Mouse (Mus musculus) layer of hippocampus, adult 18-20 months (tissue): ENCODE measurements around the gene Sept9. TPM values are rescaled to one million over a fixed set of nuclear protein-coding genes. Genes with fewer than 3 reads are reported as not detected.
A peak's percentile ranks its signal among the peaks of the same experiment; 100 is the strongest.

Experiments
- DNase-seq, 2 experiments: peaks; one replicate each; pipeline ENCODE4 v3.0.0; 2022; ENCODE audit warnings: low spot score in 2 of 2
- total RNA-seq, 2 experiments: library from RNA; stranded (reverse); gene quantifications; 2 replicates each; pipeline ENCODE4 v1.2.3; 2021

Gene Sept9
- total RNA-seq, 2 experiments from 2014 or later: 121 to 122 TPM

DNA sequence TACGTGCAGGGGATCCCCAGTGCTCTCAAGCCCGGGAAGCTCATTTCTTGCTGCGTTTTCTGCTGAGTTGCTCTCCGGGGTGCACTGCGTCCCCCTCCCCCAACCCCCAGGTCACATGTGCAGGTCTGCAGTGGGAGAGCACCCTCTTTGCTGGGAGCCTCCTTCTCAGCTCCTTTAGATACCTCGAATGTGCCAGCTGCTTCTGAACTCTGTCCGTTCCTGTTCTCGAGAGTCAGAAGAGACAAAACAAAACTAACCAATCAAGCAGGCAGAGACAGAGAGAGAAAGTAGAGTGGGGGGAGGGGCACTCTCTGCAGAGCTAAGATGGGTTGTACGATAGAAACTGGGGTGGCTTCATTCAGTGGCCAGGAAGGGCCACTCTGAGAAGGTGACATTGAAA, 195.8 kb downstream of the Sept9 start:
- peak in 1 of 2 experiments; percentile 47 for DNase-seq

GRCm38 (mm10) chr11:117396929-117397328, 197.5 kb downstream of the Sept9 start:
- no peak for DNase-seq

- DNase-seq: no peak
Observed at GRCm38 (mm10) chr11:117397755-117398154, 198.3 kb downstream of the Sept9 start.

- DNase-seq: no peak
Observed at GRCm38 (mm10) chr11:117398191-117398590, 198.7 kb downstream of the Sept9 start.

GRCm38 (mm10) chr11:117401583-117402367, 202.3 kb downstream of the Sept9 start:
- no peak for DNase-seq

GRCm38 (mm10) chr11:117402550-117402949, 203.1 kb downstream of the Sept9 start:
- no peak for DNase-seq

GRCm38 (mm10) chr11:117403073-117403472, 203.6 kb downstream of the Sept9 start:
- no peak for DNase-seq

DNA sequence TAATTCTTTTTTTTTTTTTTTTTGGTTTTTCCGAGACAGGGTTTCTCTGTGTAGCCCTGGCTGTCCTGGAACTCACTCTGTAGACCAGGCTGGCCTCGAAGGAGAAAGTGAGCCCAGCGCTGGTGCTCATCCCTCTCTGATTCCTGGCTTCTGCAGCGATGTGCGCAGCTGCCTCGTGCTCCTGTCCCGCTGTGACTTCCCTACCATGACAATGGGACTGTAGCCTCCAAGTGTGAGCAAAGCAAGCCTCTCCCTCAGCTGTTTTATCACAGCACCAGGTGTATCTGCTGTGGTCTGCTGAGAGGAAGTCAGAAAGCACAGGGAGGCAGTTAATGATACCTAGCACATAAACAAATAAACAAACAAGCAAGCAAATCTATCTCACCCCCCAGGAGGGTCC, 204.3 kb downstream of the Sept9 start:
- DNase-seq: no peak

DNA sequence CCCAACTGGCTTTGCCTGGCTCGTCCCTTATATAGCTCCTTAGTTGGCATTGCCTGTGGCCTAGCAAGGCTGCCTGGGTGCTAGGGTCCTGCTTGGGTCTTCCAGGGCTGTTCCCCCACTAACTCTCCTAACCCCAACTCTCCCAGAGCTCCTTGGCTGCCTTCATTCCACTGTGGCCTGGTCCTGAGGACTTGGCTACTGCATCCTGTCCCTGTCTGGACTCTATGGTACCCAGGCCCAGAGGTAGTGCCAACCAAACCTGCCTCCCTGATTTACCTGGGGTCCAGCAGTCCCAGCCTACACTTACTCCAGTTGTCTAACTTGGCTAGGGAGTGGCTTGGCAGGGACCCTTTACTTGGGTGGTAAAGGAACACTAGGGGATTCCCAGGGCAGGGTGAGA, 207.2 kb downstream of the Sept9 start:
- no peak for DNase-seq

DNA sequence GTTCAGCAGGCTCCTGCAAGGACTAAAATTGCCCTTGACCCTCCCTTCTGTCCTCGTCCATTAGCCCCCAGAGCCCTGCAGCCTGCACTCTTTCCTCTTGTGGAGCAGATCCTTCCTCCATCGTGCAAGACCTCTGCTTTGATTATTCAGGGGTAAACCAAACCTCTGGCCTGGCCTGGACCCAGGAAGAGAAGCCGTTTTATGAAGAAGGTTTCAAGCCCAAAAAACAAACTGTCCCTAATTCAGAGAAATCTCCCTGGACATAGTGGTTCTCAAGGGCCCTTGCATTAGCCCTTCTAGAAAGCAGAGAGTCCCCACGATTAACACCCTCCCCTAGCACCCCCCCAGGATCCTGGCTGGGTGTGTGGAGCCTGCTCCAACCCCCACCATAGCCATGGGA, 207.7 kb downstream of the Sept9 start:
- no peak for DNase-seq

- DNase-seq: peak; percentile 73 to 89
Observed at GRCm38 (mm10) chr11:117407651-117408441, 208.4 kb downstream of the Sept9 start.

DNA sequence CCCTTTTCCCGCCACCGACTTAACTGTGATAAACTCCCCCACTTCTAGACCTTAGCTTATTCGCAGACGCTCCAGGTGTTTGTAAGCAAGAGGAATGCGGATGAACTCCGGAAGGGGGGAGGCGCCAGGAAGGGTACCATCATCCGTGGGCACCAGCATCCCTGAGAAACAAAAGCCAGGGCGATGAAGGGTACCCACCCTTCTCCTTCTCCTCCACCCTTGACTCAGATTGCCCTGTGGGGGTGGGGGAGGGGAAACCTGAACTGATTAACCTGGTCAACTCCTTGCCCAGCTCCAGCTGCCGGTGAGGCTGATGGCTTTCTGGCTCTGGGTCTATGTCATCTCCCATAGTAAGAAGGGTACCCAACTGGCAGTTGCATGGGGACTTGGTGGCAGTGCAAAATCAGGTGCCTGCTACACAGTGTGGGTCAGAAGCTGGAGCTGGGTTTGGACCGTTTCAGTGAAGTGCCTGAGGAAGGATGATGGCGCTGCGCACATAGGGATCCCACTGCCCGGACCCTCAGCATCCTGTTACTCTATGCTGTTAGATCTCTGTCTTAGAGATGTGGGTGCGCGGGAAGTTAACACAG, 209.1 kb downstream of the Sept9 start:
- DNase-seq: no peak

GRCm38 (mm10) chr11:117409331-117409730, 209.9 kb downstream of the Sept9 start:
- DNase-seq: no peak

DNA sequence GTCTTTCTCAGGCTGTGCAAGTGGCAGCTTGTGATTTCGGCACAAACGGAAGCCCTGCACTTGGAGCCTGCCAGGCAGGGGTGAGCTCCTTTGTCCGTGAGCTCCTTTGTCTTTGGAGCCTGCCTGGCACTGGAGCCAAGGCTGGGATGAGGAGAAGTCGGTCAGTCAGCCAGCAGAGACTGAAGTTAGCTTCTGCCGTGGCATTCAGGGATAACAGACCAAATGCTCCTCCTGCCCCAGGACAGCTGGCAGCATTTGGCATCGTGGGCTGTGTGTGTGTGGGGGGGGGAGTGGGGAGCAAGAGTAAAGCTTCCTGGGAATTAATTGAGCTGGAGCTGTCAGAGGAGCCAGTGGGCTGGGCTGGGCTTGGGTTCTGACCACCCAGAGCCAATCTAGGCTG, 210.6 kb downstream of the Sept9 start:
- peak in 1 of 2 experiments; percentile 70 for DNase-seq

GRCm38 (mm10) chr11:117411663-117412062, 212.2 kb downstream of the Sept9 start:
- DNase-seq: no peak

Other genes starting within 250 kb of the Sept9 start
- gene Sec14l1, start 84.5 kb upstream of the Sept9 start, total RNA-seq: 100 to 1,000 TPM; 235 to 245 TPM